Mouse (Mus musculus): ENCODE measurements around the gene Zmpste24. TPM values are rescaled to one million over a fixed set of nuclear protein-coding genes. Genes with fewer than 3 reads are reported as not detected.
A peak's percentile ranks its signal among the peaks of the same experiment; 100 is the strongest.

The Zmpste24 gene
- polyA plus RNA-seq, 1 experiment from 2014 or later: 30.0 TPM

GRCm38 (mm10) chr4:121025681-121026080 lies 72.4 kb downstream of the Zmpste24 start:
- H3K9ac ChIP-seq (ENCODE audit: low read depth, low read length): no peak overlapping the region
- no peaks in the 10 kb centered on the region for H3K27me3 ChIP-seq (replicated peaks; ENCODE audit: control insufficient read depth, insufficient read depth, low read length)
- H3K36me3 ChIP-seq (ENCODE audit: control insufficient read depth, insufficient read depth, low read length): no peaks in the 10 kb centered on the region
- no peak for DNase-seq (ENCODE audit: low spot score)
- H3K4me1 ChIP-seq (replicated peaks; ENCODE audit: control insufficient read depth, insufficient read depth, low read length): peaks cover 15% of the 10 kb centered on the region
- H3K4me3 ChIP-seq (ENCODE audit: low read depth, low read length): no peak overlapping the region
- ATAC-seq (replicated peaks; ENCODE audit: low FRiP score): peak; percentile 67
- H3K27ac ChIP-seq (ENCODE audit: low read depth, low read length): no peak overlapping the region
- 63% methylated on average over 2 of the region's 2 CpGs for WGBS
- no peak overlapping the region for H3K4me2 ChIP-seq
- no peaks in the 10 kb centered on the region for H3K9me3 ChIP-seq (ENCODE audit: control insufficient read depth, low read length)

DNA sequence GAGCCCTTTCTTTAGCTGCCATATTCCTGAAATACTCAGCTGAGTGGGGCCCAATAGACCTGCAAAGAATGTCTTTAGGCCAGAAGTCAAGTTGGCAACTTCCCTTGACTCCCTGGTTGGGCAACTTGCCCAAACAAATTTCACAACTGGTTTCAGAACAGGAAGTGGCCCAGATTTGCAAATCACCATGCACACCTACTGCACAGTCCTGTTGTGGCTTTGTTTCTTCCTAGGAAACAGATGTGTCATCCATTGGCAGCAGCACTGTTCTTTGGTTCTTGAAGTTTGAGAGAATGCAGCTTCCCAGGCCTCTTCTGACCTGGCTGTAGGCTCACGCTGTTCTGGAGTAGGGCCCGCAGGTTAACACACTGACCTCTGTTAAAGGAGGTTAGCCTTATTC lies 74.1 kb downstream of the Zmpste24 start:
- no peak for ATAC-seq (replicated peaks; ENCODE audit: low FRiP score)

DNA sequence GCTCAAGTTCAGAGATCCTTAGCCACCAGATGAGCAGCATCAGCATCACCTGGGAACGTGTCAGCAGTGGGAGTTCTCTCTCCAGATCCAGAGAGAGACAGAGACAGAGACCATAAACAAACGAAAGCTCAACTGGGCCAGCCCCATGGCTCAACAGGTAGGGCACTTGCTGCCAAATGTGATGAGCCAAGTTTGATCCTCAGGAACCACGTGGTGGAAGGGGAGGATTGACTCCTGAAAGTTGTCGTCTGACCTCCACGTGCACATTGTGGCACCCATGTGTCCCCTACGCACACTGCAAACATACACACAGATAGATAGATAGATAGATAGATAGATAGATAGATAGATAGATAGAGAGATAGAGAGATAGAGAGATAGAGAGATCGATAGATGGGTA lies 74.6 kb downstream of the Zmpste24 start:
- no peak overlapping the region for H3K4me3 ChIP-seq (ENCODE audit: low read depth, low read length)
- ATAC-seq (replicated peaks; ENCODE audit: low FRiP score): no peak
- WGBS: 81% methylated on average over 7 of the region's 7 CpGs

More for the DNA sequence above, 74.1 kb downstream of the Zmpste24 start:
- H3K9ac ChIP-seq (ENCODE audit: low read depth, low read length): no peak overlapping the region
- no peaks in the 10 kb centered on the region for H3K27me3 ChIP-seq (replicated peaks; ENCODE audit: control insufficient read depth, insufficient read depth, low read length)
- H3K27ac ChIP-seq (ENCODE audit: low read depth, low read length): no peak overlapping the region
- no peak for DNase-seq (ENCODE audit: low spot score)
- H3K4me2 ChIP-seq: no peak overlapping the region
- H3K36me3 ChIP-seq (ENCODE audit: control insufficient read depth, insufficient read depth, low read length): no peaks in the 10 kb centered on the region
- WGBS: 90% methylated on average over 2 of the region's 2 CpGs
- H3K4me3 ChIP-seq (ENCODE audit: low read depth, low read length): no peak overlapping the region
- H3K4me1 ChIP-seq (replicated peaks; ENCODE audit: control insufficient read depth, insufficient read depth, low read length): peaks cover 15% of the 10 kb centered on the region
- H3K9me3 ChIP-seq (ENCODE audit: control insufficient read depth, low read length): no peaks in the 10 kb centered on the region

GRCm38 (mm10) chr4:121021911-121022310 lies 76.1 kb downstream of the Zmpste24 start:
- H3K36me3 ChIP-seq (ENCODE audit: control insufficient read depth, insufficient read depth, low read length): no peaks in the 10 kb centered on the region
- peaks cover 19% of the 10 kb centered on the region for H3K4me1 ChIP-seq (replicated peaks; ENCODE audit: control insufficient read depth, insufficient read depth, low read length)
- no peak; the same call in 1 of the 2 replicates for ATAC-seq (replicated peaks; ENCODE audit: low FRiP score)
- no peak overlapping the region for H3K9ac ChIP-seq (ENCODE audit: low read depth, low read length)
- H3K4me2 ChIP-seq: no peak overlapping the region
- no peaks in the 10 kb centered on the region for H3K9me3 ChIP-seq (ENCODE audit: control insufficient read depth, low read length)
- no peak overlapping the region for H3K4me3 ChIP-seq (ENCODE audit: low read depth, low read length)
- no peak for DNase-seq (ENCODE audit: low spot score)
- H3K27ac ChIP-seq (ENCODE audit: low read depth, low read length): no peak overlapping the region
- no peaks in the 10 kb centered on the region for H3K27me3 ChIP-seq (replicated peaks; ENCODE audit: control insufficient read depth, insufficient read depth, low read length)

More for the DNA sequence above, 74.6 kb downstream of the Zmpste24 start:
- Histone ChIP-seq H3K27ac (ENCODE audit: low read depth, low read length) (no peak overlapping the region), H3K27me3 (replicated peaks; ENCODE audit: control insufficient read depth, insufficient read depth, low read length) (no peaks in the 10 kb centered on the region), H3K9ac (ENCODE audit: low read depth, low read length) (no peak overlapping the region), H3K36me3 (ENCODE audit: control insufficient read depth, insufficient read depth, low read length) (no peaks in the 10 kb centered on the region), H3K4me1 (replicated peaks; ENCODE audit: control insufficient read depth, insufficient read depth, low read length) (peaks cover 15% of the 10 kb centered on the region), H3K9me3 (ENCODE audit: control insufficient read depth, low read length) (no peaks in the 10 kb centered on the region), H3K4me2 (no peak overlapping the region)
- DNase-seq (ENCODE audit: low spot score): no peak

- 72% methylated on average over 10 of the region's 10 CpGs for WGBS
- no peak overlapping the region for H3K9ac ChIP-seq (ENCODE audit: low read depth, low read length)
- no peaks in the 10 kb centered on the region for H3K36me3 ChIP-seq (ENCODE audit: control insufficient read depth, insufficient read depth, low read length)
- no peak overlapping the region for H3K27ac ChIP-seq (ENCODE audit: low read depth, low read length)
- H3K4me2 ChIP-seq: no peak overlapping the region
- no peaks in the 10 kb centered on the region for H3K9me3 ChIP-seq (ENCODE audit: control insufficient read depth, low read length)
- peaks cover 12% of the 10 kb centered on the region for H3K4me1 ChIP-seq (replicated peaks; ENCODE audit: control insufficient read depth, insufficient read depth, low read length)
- no peak overlapping the region for H3K4me3 ChIP-seq (ENCODE audit: low read depth, low read length)
- H3K27me3 ChIP-seq (replicated peaks; ENCODE audit: control insufficient read depth, insufficient read depth, low read length): no peaks in the 10 kb centered on the region
- no peak for DNase-seq (ENCODE audit: low spot score)
- ATAC-seq (replicated peaks; ENCODE audit: low FRiP score): no peak
Measured at GRCm38 (mm10) chr4:121020040-121020790, 77.8 kb downstream of the Zmpste24 start.

GRCm38 (mm10) chr4:121018250-121018649 lies 79.8 kb downstream of the Zmpste24 start:
- H3K4me1 ChIP-seq (replicated peaks; ENCODE audit: control insufficient read depth, insufficient read depth, low read length): peaks cover 23% of the 10 kb centered on the region
- no peaks in the 10 kb centered on the region for H3K27me3 ChIP-seq (replicated peaks; ENCODE audit: control insufficient read depth, insufficient read depth, low read length)
- H3K9ac ChIP-seq (ENCODE audit: low read depth, low read length): no peak overlapping the region
- WGBS: 63% methylated on average over 3 of the region's 3 CpGs
- no peak overlapping the region for H3K4me2 ChIP-seq
- no peak for ATAC-seq (replicated peaks; ENCODE audit: low FRiP score)
- no peaks in the 10 kb centered on the region for H3K9me3 ChIP-seq (ENCODE audit: control insufficient read depth, low read length)
- no peak for DNase-seq (ENCODE audit: low spot score)
- H3K27ac ChIP-seq (ENCODE audit: low read depth, low read length): no peak overlapping the region
- no peak overlapping the region for H3K4me3 ChIP-seq (ENCODE audit: low read depth, low read length)
- H3K36me3 ChIP-seq (ENCODE audit: control insufficient read depth, insufficient read depth, low read length): no peaks in the 10 kb centered on the region

DNA sequence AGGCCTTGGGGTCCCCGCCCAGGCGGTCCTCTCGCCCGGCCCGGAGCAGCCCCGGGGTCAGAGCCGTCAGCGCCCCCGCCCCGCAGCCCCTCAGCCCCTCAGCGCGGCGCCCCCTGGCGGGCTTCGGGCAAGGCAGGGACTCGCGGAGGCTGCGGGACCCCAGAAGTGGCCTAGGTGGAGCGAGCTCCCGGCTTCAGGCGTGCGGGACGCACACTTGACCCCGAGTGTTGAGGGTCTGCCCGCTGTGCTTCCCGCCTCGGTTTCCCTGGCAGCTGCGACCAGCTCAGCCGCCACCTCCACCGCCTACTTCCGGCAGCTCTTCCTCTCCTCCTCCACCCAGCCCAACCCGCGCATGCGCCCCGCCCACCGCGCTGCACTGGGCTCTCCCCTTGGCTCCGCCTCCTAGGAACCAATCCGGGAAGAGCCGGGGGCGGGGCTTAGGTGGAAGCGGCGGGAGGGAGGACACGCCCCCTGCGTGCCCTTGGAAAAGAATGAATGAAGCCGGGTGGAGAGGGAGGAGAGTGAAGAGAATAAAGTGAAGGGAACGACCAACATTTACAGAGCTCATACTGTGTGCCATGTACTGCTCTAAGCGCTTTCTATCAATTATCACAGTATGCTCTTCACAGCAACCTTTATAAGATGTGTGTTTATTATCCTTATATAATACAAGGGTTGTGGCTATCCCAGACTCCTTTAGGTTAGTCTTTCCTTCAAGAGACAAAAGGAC lies 80.9 kb downstream of the Zmpste24 start, which contains the start of gene Smap2:
TSS of gene Smap2 (minus strand) at position 320 of the 730 bp plus-strand sequence.
- 1% methylated on average over 35 of the region's 48 CpGs for WGBS
- ATAC-seq (replicated peaks; ENCODE audit: low FRiP score) (peak; percentile 90), DNase-seq (ENCODE audit: low spot score) (peak; percentile 99)
- Histone ChIP-seq H3K4me2 (peak within 1 kb of the TSS; percentile 75), H3K27me3 (replicated peaks; ENCODE audit: control insufficient read depth, insufficient read depth, low read length) (no peaks in the 10 kb centered on the region), H3K9me3 (ENCODE audit: control insufficient read depth, low read length) (no peaks in the 10 kb centered on the region), H3K4me3 (ENCODE audit: low read depth, low read length) (peak within 1 kb of the TSS; percentile 98), H3K4me1 (replicated peaks; ENCODE audit: control insufficient read depth, insufficient read depth, low read length) (peaks cover 32% of the 10 kb centered on the region), H3K27ac (ENCODE audit: low read depth, low read length) (peak within 1 kb of the TSS; percentile 81), H3K9ac (ENCODE audit: low read depth, low read length) (peak within 1 kb of the TSS; percentile 95), H3K36me3 (ENCODE audit: control insufficient read depth, insufficient read depth, low read length) (no peaks in the 10 kb centered on the region)

GRCm38 (mm10) chr4:121016021-121016898 lies 81.8 kb downstream of the Zmpste24 start:
- H3K9ac ChIP-seq (ENCODE audit: low read depth, low read length): peak overlapping the region; percentile 95
- H3K4me3 ChIP-seq (ENCODE audit: low read depth, low read length): peak overlapping the region; percentile 98
- no peaks in the 10 kb centered on the region for H3K9me3 ChIP-seq (ENCODE audit: control insufficient read depth, low read length)
- H3K36me3 ChIP-seq (ENCODE audit: control insufficient read depth, insufficient read depth, low read length): no peaks in the 10 kb centered on the region
- ATAC-seq (replicated peaks; ENCODE audit: low FRiP score) (peak; percentile 5; the same call in 1 of the 2 replicates), DNase-seq (ENCODE audit: low spot score) (no peak)
- 3% methylated on average over 40 of the region's 40 CpGs for WGBS
- H3K4me2 ChIP-seq: peak overlapping the region; percentile 75
- H3K4me1 ChIP-seq (replicated peaks; ENCODE audit: control insufficient read depth, insufficient read depth, low read length): peaks cover 36% of the 10 kb centered on the region
- H3K27me3 ChIP-seq (replicated peaks; ENCODE audit: control insufficient read depth, insufficient read depth, low read length): no peaks in the 10 kb centered on the region
- peak overlapping the region; percentile 81 for H3K27ac ChIP-seq (ENCODE audit: low read depth, low read length)
